Mouse (Mus musculus) mesoderm, embryonic 11.5 days (tissue): ENCODE results near the gene Rpl10a.
"Not testable (repeated sequence)": the region's sequence is repeated elsewhere in the genome, so short reads cannot be mapped to it uniquely, and the experiment has no call there.

Source experiments
- DNase-seq: peaks from one replicate; pipeline ENCODE4 v3.0.0-alpha.2; 2012; ENCODE audit warnings: low read depth, low spot score

Rpl10a gene

GRCm38 (mm10) chr17:28330590-28330989 is 2.3 kb downstream of the Rpl10a start:
- not testable (repeated sequence) for DNase-seq

GRCm38 (mm10) chr17:28331241-28332112 is 3.2 kb downstream of the Rpl10a start:
- DNase-seq = no peak

GRCm38 (mm10) chr17:28332113-28332914 is 4.0 kb downstream of the Rpl10a start:
- DNase-seq = no peak

- DNase-seq = no peak
These were observed 4.8 kb downstream of the Rpl10a start for GRCm38 (mm10) chr17:28332915-28333546.

- DNase-seq = no peak
These were observed 7.0 kb downstream of the Rpl10a start for GRCm38 (mm10) chr17:28335267-28335666.

GRCm38 (mm10) chr17:28337547-28337946 is 9.3 kb downstream of the Rpl10a start:
- no peak for DNase-seq

- DNase-seq = no peak
These were observed 12.3 kb downstream of the Rpl10a start for GRCm38 (mm10) chr17:28340578-28340977.

GRCm38 (mm10) chr17:28341091-28341490 is 12.8 kb downstream of the Rpl10a start:
- DNase-seq = peak; percentile 75

GRCm38 (mm10) chr17:28344050-28344607 is 15.9 kb downstream of the Rpl10a start:
- DNase-seq = no peak

GRCm38 (mm10) chr17:28344670-28345069 is 16.4 kb downstream of the Rpl10a start:
- no peak for DNase-seq

- no peak for DNase-seq
These were observed 17.0 kb downstream of the Rpl10a start for GRCm38 (mm10) chr17:28345271-28345721.

- DNase-seq = no peak
These were observed 17.6 kb downstream of the Rpl10a start for GRCm38 (mm10) chr17:28345882-28346281.

- DNase-seq = no peak
These were observed 19.1 kb downstream of the Rpl10a start for GRCm38 (mm10) chr17:28347327-28347726.

GRCm38 (mm10) chr17:28348211-28348610 is 19.9 kb downstream of the Rpl10a start:
- DNase-seq = no peak

GRCm38 (mm10) chr17:28349264-28349880 is 21.1 kb downstream of the Rpl10a start:
- DNase-seq = no peak

GRCm38 (mm10) chr17:28349901-28350465 is 21.7 kb downstream of the Rpl10a start:
- DNase-seq = no peak

- peak; percentile 81 for DNase-seq
These were observed 22.4 kb downstream of the Rpl10a start, which contains the start of gene Tead3 for GRCm38 (mm10) chr17:28350466-28351352. Tead3 (minus strand) TSS chr17:28350817.

GRCm38 (mm10) chr17:28351353-28351890 is 23.2 kb downstream of the Rpl10a start:
- no peak for DNase-seq

GRCm38 (mm10) chr17:28352018-28352417 is 23.7 kb downstream of the Rpl10a start:
- DNase-seq = no peak
